ENCODE assay signal across 19 mouse cellular contexts in the genomic region with DNA sequence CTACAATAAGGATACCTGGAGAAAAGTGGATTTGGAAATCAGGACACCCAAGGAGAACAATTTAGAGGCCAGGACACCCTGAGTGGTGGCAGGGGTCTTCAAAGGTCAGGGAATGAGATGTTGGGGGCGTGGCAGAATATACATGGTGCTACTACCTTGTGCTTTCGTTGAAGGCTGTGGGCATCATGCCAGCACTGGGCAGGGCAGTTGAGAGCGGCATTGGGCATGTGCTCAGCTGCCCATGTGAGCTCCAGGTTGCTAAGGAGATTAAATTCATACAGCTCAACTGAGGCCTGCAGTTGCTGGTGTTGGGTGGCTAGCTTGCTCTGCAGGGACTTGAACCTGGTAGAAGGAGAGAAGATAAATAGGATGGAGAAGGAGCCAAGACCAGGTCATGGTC. TPM values are rescaled to one million over a fixed set of nuclear protein-coding genes. Genes with fewer than 3 reads are reported as not detected.
A peak's percentile ranks its signal among the peaks of the same experiment; 100 is the strongest.
DNase-seq lines count a peak whose midpoint lies in the region; ATAC-seq and TF ChIP-seq lines count a peak whose summit lies in the region.
"Had no signal": no experiment of that assay in that cellular context is flagged by ENCODE, and none has a peak within 500 bp of the region (broad histone marks: within the 10 kb centered on the region; RNA-seq: fewer than 3 reads in every experiment).

No protein-coding gene starts in this region.

- no peak overlapping the region for H3K4me2 ChIP-seq in lung, embryonic 16.5 days (ENCODE audit: low read depth, low read length)
- H3K4me2 ChIP-seq in stomach, postnatal 0 days (replicated peaks; ENCODE audit: low read depth): no peak overlapping the region
- H3K4me2 ChIP-seq: neural tube, embryonic 13.5 days had no signal

- no peak overlapping the region for H3K4me3 ChIP-seq in lung, embryonic 16.5 days (ENCODE audit: low read length)
- H3K4me3 ChIP-seq in stomach, postnatal 0 days (ENCODE audit: low read depth, low read length): no peak overlapping the region
- H3K4me3 ChIP-seq: megakaryocyte, embryonic 14.5 days; neural tube, embryonic 13.5 days had no signal

- ATAC-seq in lung, embryonic 16.5 days (ENCODE audit: low read depth): peak; percentile 60
- ATAC-seq in stomach, postnatal 0 days (ENCODE audit: low FRiP score, low TSS enrichment): no peak; the same call in 1 of the 2 replicates
- ATAC-seq: activated CD4-positive, CD25-positive, alpha-beta regulatory T cell, adult 4 months; CD4-positive, CD25-positive, alpha-beta regulatory T cell, adult 4 months; forebrain, embryonic 16.5 days; hindbrain, embryonic 16.5 days; intestine, postnatal 0 days had no signal

- no peaks in the 10 kb centered on the region for H3K36me3 ChIP-seq in lung, embryonic 16.5 days (ENCODE audit: control insufficient read depth, insufficient read depth, low read length)
- H3K36me3 ChIP-seq in stomach, postnatal 0 days (ENCODE audit: control insufficient read depth, insufficient read depth, low read length): no peaks in the 10 kb centered on the region
- H3K36me3 ChIP-seq: neural tube, embryonic 13.5 days had no signal

- no peak for TF ChIP-seq CTCF in stomach, postnatal 0 days (IDR thresholded peaks at IDR 0.05; ENCODE audit: low read depth)

- no peak overlapping the region for H3K9ac ChIP-seq in lung, embryonic 16.5 days (ENCODE audit: low read length)
- H3K9ac ChIP-seq in stomach, postnatal 0 days (ENCODE audit: low read length): no peak overlapping the region
- H3K9ac ChIP-seq: neural tube, embryonic 13.5 days had no signal

- no peak overlapping the region for H3K27ac ChIP-seq in lung, embryonic 16.5 days (ENCODE audit: low read length)
- H3K27ac ChIP-seq in stomach, postnatal 0 days (replicated peaks): no peak overlapping the region
- H3K27ac ChIP-seq: neural tube, embryonic 13.5 days had no signal

- H3K4me1 ChIP-seq in lung, embryonic 16.5 days (replicated peaks; ENCODE audit: control insufficient read depth, insufficient read depth, low read length): peaks cover 4% of the 10 kb centered on the region
- H3K4me1 ChIP-seq in stomach, postnatal 0 days (replicated peaks; ENCODE audit: control insufficient read depth, insufficient read depth): no peaks in the 10 kb centered on the region

- H3K9me3 ChIP-seq in lung, embryonic 16.5 days (ENCODE audit: control insufficient read depth, low read length): no peaks in the 10 kb centered on the region
- H3K9me3 ChIP-seq in stomach, postnatal 0 days (ENCODE audit: control insufficient read depth, low read length): no peaks in the 10 kb centered on the region
- H3K9me3 ChIP-seq: megakaryocyte, embryonic 14.5 days; neural tube, embryonic 13.5 days had no signal

- WGBS in lung, embryonic 16.5 days: 68% methylated on average over 3 of the region's 3 CpGs
- 56% methylated on average over 3 of the region's 3 CpGs for WGBS in stomach, postnatal 0 days

- no peak for TF ChIP-seq EP300 in stomach, postnatal 0 days (optimal IDR thresholded peaks at IDR 0.05)

- DNase-seq in adrenal gland, postnatal 14 days: peak; percentile 40
- DNase-seq in adrenal gland, postnatal 4 days (ENCODE audit: low spot score in 2 of 2): no peak
- peak; percentile 40 for DNase-seq in kidney, postnatal 10 days
- no peak for DNase-seq in kidney, adult 18-20 months
- peak; percentile 63 for DNase-seq in stomach, postnatal 0 days (ENCODE audit: low spot score)
- DNase-seq in frontal cortex, postnatal 10 days (ENCODE audit: low spot score in 2 of 2): no peak
- DNase-seq: cerebellum, adult 9-10 months; gastrocnemius, postnatal 36 days; layer of hippocampus, postnatal 36 days; liver; midbrain, embryonic 14.5 days had no signal

- H3K27me3 ChIP-seq in lung, embryonic 16.5 days (ENCODE audit: control insufficient read depth, insufficient read depth, low read depth, low read length): no peaks in the 10 kb centered on the region
- H3K27me3 ChIP-seq in stomach, postnatal 0 days (ENCODE audit: control insufficient read depth, insufficient read depth, low read length): no peaks in the 10 kb centered on the region
- H3K27me3 ChIP-seq: neural tube, embryonic 13.5 days had no signal

RNA-seq across cellular contexts. Expression of a gene that starts 33.0 kb away (rescaled TPM):
- total RNA-seq in adrenal gland, postnatal 14 days (2021): 2.9 and 4.8 TPM in 2 replicates
- total RNA-seq in adrenal gland, postnatal 4 days (2021): 1 to 10 TPM; 3.6 to 3.7 TPM
- polyA plus RNA-seq in lung, embryonic 16.5 days (2015; fragmentation: Nextera tagmentation; extraction: Ambion mirVana): 1.1 and 1.4 TPM in 2 replicates
- 8.0 and 8.7 TPM in 2 replicates for polyA plus RNA-seq in stomach, postnatal 0 days (2015; fragmentation: Nextera tagmentation; extraction: Ambion mirVana)

RNA-seq across cellular contexts. Expression of a gene that starts 38.9 kb away (rescaled TPM):
- total RNA-seq in adrenal gland, postnatal 14 days (2021): 0.85 and 1.2 TPM in 2 replicates
- total RNA-seq in adrenal gland, postnatal 4 days (2021): 1 to 10 TPM; 1.5 to 4.2 TPM
- 2.3 and 4.3 TPM in 2 replicates for polyA plus RNA-seq in lung, embryonic 16.5 days (2015; fragmentation: Nextera tagmentation; extraction: Ambion mirVana)
- 4.3 and 5.6 TPM in 2 replicates for polyA plus RNA-seq in stomach, postnatal 0 days (2015; fragmentation: Nextera tagmentation; extraction: Ambion mirVana)

RNA-seq across cellular contexts. Expression of a gene that starts 38.9 kb away (rescaled TPM):
- total RNA-seq in adrenal gland, postnatal 14 days (2021): 8.3 and 12.1 TPM in 2 replicates
- total RNA-seq in adrenal gland, postnatal 4 days (2021): 10 to 100 TPM; 15.0 to 16.8 TPM
- polyA plus RNA-seq in lung, embryonic 16.5 days (2015; fragmentation: Nextera tagmentation; extraction: Ambion mirVana): 21.2 and 22.9 TPM in 2 replicates
- polyA plus RNA-seq in stomach, postnatal 0 days (2015; fragmentation: Nextera tagmentation; extraction: Ambion mirVana): 11.3 and 12.7 TPM in 2 replicates

Comparison
In these comparisons a context has a peak if more than half of its experiments do, and no peak if none do; other contexts are left out.
1. DNase-seq: peak in adrenal gland, postnatal 14 days (single experiment), kidney, postnatal 10 days (single experiment) and stomach, postnatal 0 days (single experiment); none in adrenal gland, postnatal 4 days (0 of 2), kidney, adult 18-20 months (single experiment) and frontal cortex, postnatal 10 days (0 of 2).